Mouse (Mus musculus): Measurements from ENCODE around the gene Prdm4. TPM values are rescaled to one million over a fixed set of nuclear protein-coding genes. Genes with fewer than 3 reads are reported as not detected.

The Prdm4 gene
- polyA plus RNA-seq, 1 experiment from 2014 or later = 19.1 TPM

DNA sequence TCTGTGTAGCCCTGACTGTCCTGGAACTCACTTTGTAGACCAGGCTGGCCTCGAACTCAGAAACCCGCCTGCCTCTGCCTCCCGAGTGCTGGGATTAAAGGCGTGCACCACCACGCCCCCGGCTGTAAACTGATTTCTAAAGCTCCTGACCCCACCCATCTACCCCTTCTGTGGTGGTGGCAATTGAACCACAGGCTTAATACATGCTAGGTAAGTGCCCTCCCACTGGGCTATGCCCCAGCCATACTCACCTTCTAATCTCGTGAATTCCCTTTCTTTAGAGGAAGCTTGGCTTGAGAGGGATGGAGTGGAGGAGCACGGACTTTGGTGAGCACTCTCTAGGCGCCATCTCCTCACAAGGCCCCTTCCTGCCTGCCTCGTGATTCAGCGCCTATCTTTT lies 13.0 kb upstream of the Prdm4 start:
- H3K4me2 ChIP-seq (replicated peaks) = no peak overlapping the region
- H3K4me3 ChIP-seq = no peak overlapping the region
- peaks cover 49% of the 10 kb centered on the region for H3K27me3 ChIP-seq
- H3K9ac ChIP-seq = no peak overlapping the region
- no peaks in the 10 kb centered on the region for H3K9me3 ChIP-seq
- no peak for ATAC-seq (ENCODE audit: low FRiP score, low read depth)
- no peak overlapping the region for H3K27ac ChIP-seq
- H3K4me1 ChIP-seq = peaks cover 23% of the 10 kb centered on the region
- WGBS = 91% methylated on average over 11 of the region's 11 CpGs
- no peaks in the 10 kb centered on the region for H3K36me3 ChIP-seq

DNA sequence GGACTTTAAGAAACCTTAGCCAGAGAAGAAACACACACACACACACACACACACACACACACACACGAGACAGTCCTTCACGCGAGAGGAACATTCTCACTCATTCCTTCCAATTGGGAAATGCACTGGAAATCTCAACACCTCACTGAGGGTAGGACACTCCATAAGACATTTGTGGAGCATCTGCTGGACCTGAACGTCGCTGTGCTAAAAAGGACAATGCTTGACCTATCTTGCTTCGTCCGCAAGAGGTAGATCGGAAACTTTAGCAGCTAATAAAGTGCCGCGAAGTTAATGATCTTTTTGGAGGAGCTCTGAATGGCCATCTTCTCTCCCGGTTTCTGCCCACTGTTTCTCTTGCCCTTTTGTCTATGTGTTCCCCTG lies 12.3 kb upstream of the Prdm4 start:
- H3K36me3 ChIP-seq = no peaks in the 10 kb centered on the region
- peak overlapping the region; percentile 97 for H3K4me2 ChIP-seq (replicated peaks)
- H3K27ac ChIP-seq = no peak overlapping the region
- no peak overlapping the region for H3K9ac ChIP-seq
- ATAC-seq (ENCODE audit: low FRiP score, low read depth) = no peak
- H3K9me3 ChIP-seq = no peaks in the 10 kb centered on the region
- H3K4me3 ChIP-seq = peak overlapping the region; percentile 60
- 50% methylated on average over 11 of the region's 11 CpGs for WGBS
- H3K4me1 ChIP-seq = peaks cover 23% of the 10 kb centered on the region
- peaks cover 49% of the 10 kb centered on the region for H3K27me3 ChIP-seq

DNA sequence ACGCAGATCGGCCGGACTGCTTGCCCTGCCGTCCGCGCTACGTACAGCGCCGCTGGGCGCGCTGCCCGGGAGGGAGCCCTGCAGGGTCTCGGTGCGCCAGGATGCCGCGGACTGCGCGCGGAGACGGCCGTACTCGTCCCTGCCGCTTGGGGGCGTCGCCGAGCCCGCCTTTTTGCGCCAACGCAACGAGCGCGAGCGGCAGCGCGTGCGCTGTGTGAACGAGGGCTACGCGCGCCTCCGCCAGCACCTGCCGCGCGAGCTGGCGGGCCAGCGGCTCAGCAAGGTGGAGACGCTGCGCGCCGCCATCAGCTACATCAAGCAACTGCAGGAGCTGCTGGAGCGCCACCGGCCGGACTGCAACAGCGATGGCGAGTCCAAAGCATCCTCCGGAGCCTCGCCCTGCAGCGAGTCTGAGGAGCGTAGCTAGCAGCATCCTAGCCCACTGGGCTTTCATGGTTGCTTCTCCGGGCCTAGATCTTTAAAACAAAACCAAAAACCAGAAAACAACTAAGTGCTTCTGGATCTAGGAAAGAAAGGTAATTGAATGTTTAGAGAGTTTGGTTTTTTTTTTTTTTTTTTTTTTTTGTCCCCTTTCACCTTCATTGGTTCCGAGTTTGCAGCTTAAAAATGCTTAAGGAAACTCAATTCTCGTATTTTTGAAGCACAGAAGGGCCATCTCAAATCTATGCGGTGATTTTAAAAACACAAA lies 11.7 kb upstream of the Prdm4 start:
- H3K27ac ChIP-seq = no peak overlapping the region
- no peaks in the 10 kb centered on the region for H3K9me3 ChIP-seq
- peak overlapping the region; percentile 60 for H3K4me3 ChIP-seq
- peak overlapping the region; percentile 97 for H3K4me2 ChIP-seq (replicated peaks)
- under 1% methylated on average over 63 of the region's 63 CpGs for WGBS
- H3K4me1 ChIP-seq = peaks cover 23% of the 10 kb centered on the region
- H3K27me3 ChIP-seq = peaks cover 49% of the 10 kb centered on the region
- no peaks in the 10 kb centered on the region for H3K36me3 ChIP-seq
- H3K9ac ChIP-seq = peak overlapping the region; percentile 58
- peak; percentile 64 for ATAC-seq (ENCODE audit: low FRiP score, low read depth)

DNA sequence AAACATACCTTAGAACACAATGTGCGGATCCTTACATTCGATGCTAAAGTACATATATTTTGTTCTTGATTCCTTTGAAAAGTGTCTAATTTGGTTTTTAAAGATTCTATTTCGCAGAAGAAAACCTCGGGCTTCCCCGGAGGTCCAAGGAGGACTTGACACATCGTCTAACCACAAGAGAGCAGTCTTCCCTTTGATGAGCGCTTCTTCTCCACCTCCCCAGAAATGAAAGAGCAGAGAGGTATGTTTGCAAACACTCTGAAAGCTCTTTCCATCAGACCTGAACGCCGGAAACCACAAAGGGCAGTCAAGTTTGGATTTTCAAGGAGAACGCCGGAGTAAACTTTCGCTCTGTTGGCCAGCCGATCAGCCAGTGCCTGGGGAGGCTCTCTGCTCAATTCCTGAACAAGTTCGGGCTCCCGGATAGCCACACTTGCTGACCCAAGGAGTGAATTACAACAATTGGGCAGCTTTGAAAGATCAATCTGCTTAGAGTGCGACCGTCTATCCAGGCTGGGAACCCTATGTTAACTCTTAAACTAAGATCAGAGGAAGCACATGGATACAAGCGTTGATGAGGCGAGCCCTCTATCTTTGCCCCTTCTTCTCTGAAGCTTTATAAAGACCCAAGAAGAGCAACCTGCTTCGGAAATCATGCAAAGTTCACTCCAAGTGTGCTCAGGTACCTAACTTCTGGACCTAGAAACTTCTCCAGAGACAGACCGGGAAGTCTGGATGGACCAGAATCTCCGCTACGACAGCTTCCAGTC lies 10.9 kb upstream of the Prdm4 start, which contains the start of gene Ascl4:
Gene Ascl4, plus strand, starts transcription at position 6 of the 770 bp plus-strand sequence.
- H3K27me3 ChIP-seq = peaks cover 49% of the 10 kb centered on the region
- WGBS = 2% methylated on average over 23 of the region's 23 CpGs
- no peaks in the 10 kb centered on the region for H3K36me3 ChIP-seq
- no peak within 1 kb of the TSS for H3K27ac ChIP-seq
- H3K4me2 ChIP-seq (replicated peaks) = peak within 1 kb of the TSS; percentile 97
- ATAC-seq (ENCODE audit: low FRiP score, low read depth) = no peak
- H3K4me1 ChIP-seq = peaks cover 20% of the 10 kb centered on the region
- H3K9ac ChIP-seq = peak within 1 kb of the TSS; percentile 58
- no peaks in the 10 kb centered on the region for H3K9me3 ChIP-seq
- H3K4me3 ChIP-seq = peak within 1 kb of the TSS; percentile 60

DNA sequence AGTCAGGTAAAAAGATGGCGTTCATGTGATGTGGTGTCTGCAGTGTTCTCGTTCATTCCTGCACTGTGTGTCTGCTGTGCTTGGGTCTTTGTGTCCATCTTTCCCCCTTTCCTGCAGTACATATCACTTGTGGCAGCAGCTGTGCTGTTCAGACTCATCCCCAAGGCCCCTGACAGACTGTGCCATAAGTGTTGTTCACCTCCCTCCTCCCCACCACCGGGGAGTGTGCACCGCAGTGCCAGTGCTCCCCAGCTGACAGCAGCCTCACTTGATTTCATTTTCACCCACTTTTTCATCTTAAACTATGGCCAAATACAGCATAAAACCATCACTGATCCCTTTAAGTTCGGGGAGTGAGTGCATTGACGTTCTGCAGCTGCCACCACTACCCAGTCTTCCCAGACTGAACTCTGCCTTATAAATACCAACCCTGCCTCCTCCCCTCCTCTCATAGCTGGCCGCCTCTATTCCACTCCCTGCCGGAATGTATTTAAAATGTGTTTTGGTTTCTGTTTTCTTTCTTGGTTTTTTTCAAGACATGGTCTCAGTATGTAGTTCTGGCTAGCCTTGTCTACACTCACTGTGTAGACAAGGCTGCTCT lies 37.0 kb downstream of the Prdm4 start:
- H3K4me2 ChIP-seq (replicated peaks) = no peak overlapping the region
- peaks cover 94% of the 10 kb centered on the region for H3K36me3 ChIP-seq
- H3K27me3 ChIP-seq = no peaks in the 10 kb centered on the region
- no peak overlapping the region for H3K4me3 ChIP-seq
- H3K4me1 ChIP-seq = no peaks in the 10 kb centered on the region
- no peak overlapping the region for H3K27ac ChIP-seq
- no peak for ATAC-seq (ENCODE audit: low FRiP score, low read depth)
- H3K9me3 ChIP-seq = no peaks in the 10 kb centered on the region
- H3K9ac ChIP-seq = no peak overlapping the region
- WGBS = 91% methylated on average over 8 of the region's 8 CpGs

DNA sequence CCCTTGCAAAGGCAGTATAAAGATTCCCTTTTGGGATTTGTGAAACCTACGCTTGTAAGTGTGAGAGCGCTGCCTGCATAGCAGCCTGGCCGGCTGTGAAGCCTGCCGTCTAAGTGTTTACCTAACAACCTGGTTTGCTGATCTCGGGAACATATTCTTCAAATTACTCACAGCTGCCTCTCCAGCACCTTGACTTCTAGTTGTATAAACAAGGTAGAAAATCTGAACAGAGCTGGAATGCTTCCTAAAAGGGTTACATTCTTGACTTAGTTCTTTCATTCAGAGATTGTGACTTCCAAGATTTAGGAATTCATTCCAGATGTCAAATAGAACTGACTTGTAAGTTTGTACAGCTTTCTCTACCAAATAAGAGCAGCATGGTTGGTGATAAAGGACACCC lies 41.1 kb downstream of the Prdm4 start:
- Histone ChIP-seq H3K4me3 (no peak overlapping the region), H3K27me3 (no peaks in the 10 kb centered on the region), H3K9ac (no peak overlapping the region), H3K4me1 (peaks cover 12% of the 10 kb centered on the region), H3K27ac (no peak overlapping the region), H3K4me2 (replicated peaks) (no peak overlapping the region), H3K9me3 (no peaks in the 10 kb centered on the region), H3K36me3 (peaks cover 68% of the 10 kb centered on the region)
- ATAC-seq (ENCODE audit: low FRiP score, low read depth) = no peak
- WGBS = 78% methylated on average over 5 of the region's 5 CpGs

DNA sequence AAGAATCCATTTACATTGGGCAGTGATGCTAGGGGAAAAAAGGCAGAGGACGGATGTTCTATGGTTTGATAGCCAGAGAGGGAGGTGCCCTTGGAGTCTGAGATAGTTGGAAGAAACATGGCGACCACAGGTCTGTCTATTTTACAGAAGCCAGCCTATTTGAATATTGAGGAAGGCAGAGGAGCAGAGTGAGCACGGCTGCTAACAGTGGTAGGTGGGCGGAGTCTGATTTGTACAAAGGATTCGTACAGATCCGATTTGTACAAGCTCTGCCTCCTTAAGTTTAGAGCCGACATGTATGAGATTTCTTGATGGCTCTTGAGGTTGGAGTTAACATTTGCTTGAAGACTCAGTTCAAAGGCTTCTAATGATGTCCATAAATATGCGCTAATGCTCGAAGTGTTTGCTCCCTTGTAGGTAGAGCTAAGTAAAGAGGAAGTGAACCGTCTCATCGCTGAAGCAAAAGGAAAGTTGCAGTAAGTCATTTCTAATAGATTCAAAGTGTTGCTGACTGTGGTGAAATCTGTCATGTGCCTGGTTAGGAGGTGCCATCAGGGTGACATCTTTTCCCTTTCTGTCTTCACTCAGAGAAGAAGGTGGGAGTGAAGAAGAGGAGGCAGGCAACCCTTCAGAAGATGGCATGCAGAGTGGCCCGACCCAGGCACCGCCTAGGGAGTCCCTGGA lies 42.9 kb downstream of the Prdm4 start:
- H3K4me2 ChIP-seq (replicated peaks) = no peak overlapping the region
- no peak for ATAC-seq (ENCODE audit: low FRiP score, low read depth)
- WGBS = 89% methylated on average over 13 of the region's 13 CpGs
- H3K27ac ChIP-seq = no peak overlapping the region
- no peak overlapping the region for H3K4me3 ChIP-seq
- H3K36me3 ChIP-seq = peaks cover 51% of the 10 kb centered on the region
- no peaks in the 10 kb centered on the region for H3K9me3 ChIP-seq
- peaks cover 12% of the 10 kb centered on the region for H3K4me1 ChIP-seq
- H3K27me3 ChIP-seq = no peaks in the 10 kb centered on the region
- no peak overlapping the region for H3K9ac ChIP-seq

DNA sequence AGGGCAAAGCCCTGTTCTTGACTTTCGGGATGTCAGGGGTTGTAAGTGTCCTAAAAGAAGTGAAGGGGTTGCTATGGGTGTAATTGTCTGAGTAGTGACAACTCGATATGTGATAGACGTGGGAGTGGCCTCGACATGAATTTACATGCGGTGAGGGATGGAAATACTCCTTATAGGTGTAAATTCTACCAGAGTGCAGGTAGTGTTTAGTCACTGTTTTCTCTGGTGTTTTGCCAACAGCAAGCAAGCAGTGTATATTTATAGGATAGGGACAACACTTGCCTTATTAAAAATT lies 44.5 kb downstream of the Prdm4 start:
- Histone ChIP-seq H3K27me3 (no peaks in the 10 kb centered on the region), H3K36me3 (peaks cover 36% of the 10 kb centered on the region), H3K4me1 (peaks cover 12% of the 10 kb centered on the region), H3K4me2 (replicated peaks) (peak overlapping the region; percentile 83), H3K9me3 (no peaks in the 10 kb centered on the region), H3K9ac (peak overlapping the region; percentile 91), H3K4me3 (peak overlapping the region; percentile 99), H3K27ac (peak overlapping the region; percentile 52; the same call in 1 of the 2 replicates)
- peak; percentile 9; the same call in 1 of the 2 replicates for ATAC-seq (ENCODE audit: low FRiP score, low read depth)
- WGBS = 3% methylated on average over 5 of the region's 5 CpGs

DNA sequence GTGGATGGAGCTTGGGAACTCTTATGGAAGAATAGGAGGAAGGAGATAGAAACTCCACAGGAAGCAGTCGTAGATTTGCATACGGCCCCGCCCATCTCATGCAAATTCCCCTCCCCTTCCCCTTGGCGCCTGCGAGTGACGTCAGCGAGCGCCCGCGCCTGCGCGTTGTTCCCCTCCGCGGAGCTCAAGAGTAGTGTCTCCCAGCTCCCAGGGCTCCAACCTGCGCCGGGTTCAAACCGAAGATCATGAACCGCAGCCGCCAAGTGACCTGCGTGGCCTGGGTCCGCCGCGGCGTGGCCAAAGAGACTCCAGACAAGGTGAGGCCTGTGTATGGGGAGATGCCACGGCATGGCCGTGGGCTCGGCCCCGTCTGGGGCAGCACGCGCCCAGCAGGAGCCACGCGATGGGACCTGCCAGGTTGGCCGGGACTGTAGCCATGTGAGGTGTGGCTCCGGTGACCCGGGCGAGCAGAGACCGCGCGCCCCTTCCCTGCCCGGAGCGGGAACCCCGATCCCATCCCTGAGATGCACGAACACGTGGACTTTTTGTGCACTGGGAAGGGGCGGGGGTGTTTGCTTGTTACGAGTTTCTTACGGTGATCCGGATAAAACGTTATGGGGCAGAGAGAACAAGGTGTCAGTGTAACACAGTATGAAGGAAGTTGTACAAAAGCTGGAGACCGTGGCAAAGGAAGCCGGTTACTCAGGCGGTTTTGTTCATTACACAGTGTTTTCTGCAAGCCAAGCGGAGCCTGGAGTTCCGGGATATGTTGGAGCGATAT lies 45.1 kb downstream of the Prdm4 start:
- Histone ChIP-seq H3K4me2 (replicated peaks) (peak overlapping the region; percentile 83), H3K27ac (peak overlapping the region; percentile 52; the same call in 1 of the 2 replicates), H3K36me3 (peaks cover 31% of the 10 kb centered on the region), H3K4me1 (peaks cover 12% of the 10 kb centered on the region), H3K9me3 (no peaks in the 10 kb centered on the region), H3K9ac (peak overlapping the region; percentile 91), H3K4me3 (peak overlapping the region; percentile 99), H3K27me3 (no peaks in the 10 kb centered on the region)
- ATAC-seq (ENCODE audit: low FRiP score, low read depth) = peak; percentile 94
- WGBS = under 1% methylated on average over 55 of the region's 55 CpGs

DNA sequence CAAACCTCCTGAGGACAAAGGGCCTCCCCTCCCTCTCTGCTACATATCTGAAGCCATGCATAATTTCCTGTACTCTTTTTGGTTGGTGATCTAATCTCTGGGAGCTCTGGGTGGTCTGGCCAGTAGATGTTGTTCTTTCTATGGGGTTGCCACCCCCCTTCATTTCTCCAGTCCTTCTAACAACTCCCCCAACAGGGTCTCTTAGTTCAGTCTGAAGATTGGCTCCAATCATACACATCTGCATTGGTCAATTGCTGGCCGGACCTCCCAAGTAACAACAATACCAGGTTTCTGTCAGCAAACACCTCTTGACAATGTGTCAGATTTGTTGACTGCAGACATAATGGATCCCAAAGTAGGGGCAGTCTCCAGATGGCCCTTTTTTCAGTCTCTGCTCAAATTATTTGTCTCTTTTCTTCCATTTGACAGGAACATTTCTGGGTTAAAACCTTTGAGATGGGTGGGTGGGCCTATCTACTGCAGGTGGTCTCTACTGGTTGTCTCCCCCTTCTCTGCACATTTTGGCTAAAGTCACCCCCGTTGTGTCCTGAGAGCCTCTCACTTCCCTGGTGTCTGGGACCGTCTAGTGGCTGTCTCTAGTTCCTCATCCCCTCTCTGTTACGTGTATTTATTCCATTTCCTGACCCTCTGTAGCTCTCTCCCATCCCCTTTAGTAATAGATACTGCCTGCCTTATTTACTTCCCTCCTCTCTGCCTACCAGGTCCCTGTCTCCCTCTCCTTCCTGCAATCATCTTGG lies 70.7 kb downstream of the Prdm4 start:
- Histone ChIP-seq H3K9ac (no peak overlapping the region), H3K27ac (no peak overlapping the region), H3K4me1 (no peaks in the 10 kb centered on the region), H3K4me3 (no peak overlapping the region), H3K4me2 (replicated peaks) (no peak overlapping the region), H3K36me3 (no peaks in the 10 kb centered on the region), H3K9me3 (no peaks in the 10 kb centered on the region), H3K27me3 (no peaks in the 10 kb centered on the region)
- no peak for ATAC-seq (ENCODE audit: low FRiP score, low read depth)
- WGBS = 68% methylated on average over 4 of the region's 4 CpGs
